Mouse (Mus musculus): Measurements from ENCODE around the gene Siglecf. TPM values are rescaled to one million over a fixed set of nuclear protein-coding genes. Genes with fewer than 3 reads are reported as not detected.

The Siglecf gene
- not detected for polyA plus RNA-seq (2017; shearing (Covaris generic))

GRCm38 (mm10) chr7:43351154-43351553, at the start of gene Siglecf:
TSS of gene Siglecf (plus strand) at chr7:43351341.

GRCm38 (mm10) chr7:43313013-43313428, 38.1 kb upstream of the Siglecf start, which contains the start of gene Zfp715:
TSS of gene Zfp715 (minus strand) at chr7:43313294.

GRCm38 (mm10) chr7:43408131-43408553, 57.0 kb downstream of the Siglecf start, which contains the start of gene Siglecg:
TSS of gene Siglecg (plus strand) at chr7:43408204.

Other genes with a start within 250 kb of the Siglecf start
- not detected for gene Zfp936, start 237.1 kb upstream of the Siglecf start, polyA plus RNA-seq (2017; shearing (Covaris generic))
- gene Zfp715, start 38.0 kb upstream of the Siglecf start, polyA plus RNA-seq (2017; shearing (Covaris generic)): 27.5 TPM
- 1.4 TPM for gene Siglecg, start 56.9 kb downstream of the Siglecf start, polyA plus RNA-seq (2017; shearing (Covaris generic))
- gene Lim2, start 76.3 kb downstream of the Siglecf start, polyA plus RNA-seq (2017; shearing (Covaris generic)): not detected
- 124 TPM for gene Nkg7, start 85.7 kb downstream of the Siglecf start, polyA plus RNA-seq (2017; shearing (Covaris generic))
- 0.45 TPM for gene Cldnd2, start 89.4 kb downstream of the Siglecf start, polyA plus RNA-seq (2017; shearing (Covaris generic))
- 154 TPM for gene Etfb, start 92.7 kb downstream of the Siglecf start, polyA plus RNA-seq (2017; shearing (Covaris generic))
- not detected for gene Gm45233, start 92.8 kb downstream of the Siglecf start, polyA plus RNA-seq (2017; shearing (Covaris generic))
- 8.1 TPM for gene Vsig10l, start 111.8 kb downstream of the Siglecf start, polyA plus RNA-seq (2017; shearing (Covaris generic))
- 0.29 TPM for gene Iglon5, start 138.7 kb downstream of the Siglecf start, polyA plus RNA-seq (2017; shearing (Covaris generic))
- gene 4931406B18Rik, start 154.6 kb downstream of the Siglecf start, polyA plus RNA-seq (2017; shearing (Covaris generic)): not detected
- gene Cd33, start 193.1 kb downstream of the Siglecf start, polyA plus RNA-seq (2017; shearing (Covaris generic)): 0.27 TPM
- gene Zfp658, start 210.9 kb downstream of the Siglecf start, polyA plus RNA-seq (2017; shearing (Covaris generic)): 6.2 TPM
- gene Zfp719, start 228.3 kb downstream of the Siglecf start, polyA plus RNA-seq (2017; shearing (Covaris generic)): 15.6 TPM

Data from inflammation-experienced regulatory T-cells, adult 16 weeks (primary cell).